Mouse (Mus musculus) liver, postnatal 0 days (tissue): ENCODE data around the gene Gns. TPM values are rescaled to one million over a fixed set of nuclear protein-coding genes. Genes with fewer than 3 reads are reported as not detected.

Source experiments
- ATAC-seq: fragments of 200-750 bp; cut with Nextera tagmentation; 2 replicates; pipeline ENCODE4 v1.8.0; 2017; ENCODE audit warnings: mild to moderate bottlenecking, moderate library complexity
- DNase-seq: peaks from one replicate; pipeline ENCODE4 v3.0.0-alpha.2; 2016
- H3K27ac ChIP-seq: fragments of 300-500 bp; sonication (generic); 2 replicates; pipeline ENCODE4 v1.5.1; 2014; ENCODE audit warnings: antibody characterized with exemption, moderate library complexity, mild to moderate bottlenecking, low read depth
- H3K27me3 ChIP-seq: fragments of 300-500 bp; sonication (generic); 2 replicates; pipeline ENCODE4 v1.6.1; 2014; ENCODE audit warnings: low read length, control low read depth, mixed read lengths; ENCODE audit not compliant: insufficient read depth
- H3K36me3 ChIP-seq: fragments of 300-500 bp; sonication (generic); replicated peaks from 2 replicates; pipeline ENCODE4 v1.6.1; 2014; ENCODE audit warnings: mild to moderate bottlenecking, control low read depth, low read length, moderate library complexity, mixed read lengths; ENCODE audit not compliant: insufficient read depth
- H3K4me1 ChIP-seq: fragments of 300-500 bp; sonication (generic); 2 replicates; pipeline ENCODE4 v1.6.1; 2014; ENCODE audit warnings: antibody characterized with exemption, mild to moderate bottlenecking, control low read depth; ENCODE audit not compliant: insufficient read depth
- H3K4me2 ChIP-seq: fragments of 300-500 bp; sonication (generic); 2 replicates; pipeline ENCODE4 v1.6.1; 2014; ENCODE audit warnings: low read depth, mild to moderate bottlenecking, low read length, moderate library complexity, mixed read lengths
- H3K4me3 ChIP-seq: fragments of 300-500 bp; sonication (generic); 2 replicates; pipeline ENCODE4 v1.5.1; 2014; ENCODE audit warnings: low read depth, low read length
- H3K9ac ChIP-seq: fragments of 300-500 bp; sonication (generic); replicated peaks from 2 replicates; pipeline ENCODE4 v1.6.1; 2014; ENCODE audit warnings: mild to moderate bottlenecking, moderate library complexity
- H3K9me3 ChIP-seq: fragments of 300-500 bp; sonication (generic); 2 replicates; pipeline ENCODE4 v1.6.1; 2016; ENCODE audit warnings: mild to moderate bottlenecking, control low read depth, low read length, mixed read lengths
- CTCF ChIP-seq: sonication (generic); IDR thresholded peaks from 2 replicates; pipeline ENCODE4 v1.5.1; 2016; ENCODE audit warnings: antibody characterized with exemption, low read depth
- EP300 ChIP-seq: IDR thresholded peaks from 2 replicates; pipeline ENCODE4 v1.6.1; 2016; ENCODE audit warnings: antibody characterized with exemption, low read depth, mild to moderate bottlenecking
- WGBS: fragments of 180-500 bp; shearing (Covaris S2); extraction: QIAGEN DNeasy Blood & Tissue Kit; methylation state at CpG from one replicate; pipeline ENCODE4 v1.1.7; 2014; ENCODE audit not compliant: insufficient replicate concordance; 5-methylcytosine and 5-hydroxymethylcytosine counted together
- polyA plus RNA-seq: library from polyadenylated mRNA; unstranded; fragments of >200 nt; fragmentation: Nextera tagmentation; extraction: Ambion mirVana; gene quantifications from 2 replicates; pipeline ENCODE4 v1.2.1, GENCODE M21; 2015

The Gns gene
- polyA plus RNA-seq: 27.7 and 28.9 TPM in 2 replicates

GRCm38 (mm10) chr10:121364801-121365564 lies at the start of gene Gns:
Gene Gns, plus strand, starts transcription at chr10:121365090.
- Histone ChIP-seq H3K4me3 (peak within 1 kb of the TSS; percentile 91), H3K36me3 (0 out of 2 replicates have a peak, but pooled peaks cover 4% of the 10 kb centered on the region), H3K9me3 (no peaks in the 10 kb centered on the region), H3K9ac (peak within 1 kb of the TSS; percentile 91), H3K4me1 (peaks cover 34% of the 10 kb centered on the region), H3K4me2 (peak within 1 kb of the TSS; percentile 99), H3K27ac (peak within 1 kb of the TSS; percentile 95), H3K27me3 (no peaks in the 10 kb centered on the region)
- TF ChIP-seq EP300 (no peak), CTCF (no peak)
- 1% methylated on average over 71 of the region's 72 CpGs for WGBS
- ATAC-seq: peak; percentile 86
- peak; percentile 98 for DNase-seq

- Histone ChIP-seq H3K4me2 (peak overlapping the region; percentile 51), H3K36me3 (no peaks in the 10 kb centered on the region), H3K4me3 (no peak overlapping the region), H3K27ac (peak overlapping the region; percentile 12; the same call in 1 of the 2 replicates), H3K9me3 (no peaks in the 10 kb centered on the region), H3K4me1 (no peaks in the 10 kb centered on the region), H3K9ac (no peak overlapping the region), H3K27me3 (peaks cover 17% of the 10 kb centered on the region)
- DNase-seq (no peak), ATAC-seq (no peak)
- TF ChIP-seq EP300: no peak
- no peak for TF ChIP-seq CTCF
- 24% methylated on average over 27 of the region's 27 CpGs for WGBS
These were observed 49.3 kb upstream of the Gns start for GRCm38 (mm10) chr10:121315321-121316283.

- no peak for ATAC-seq
- no peaks in the 10 kb centered on the region for H3K4me1 ChIP-seq
- H3K4me2 ChIP-seq: no peak overlapping the region
- no peak for DNase-seq
- TF ChIP-seq EP300 (no peak), CTCF (no peak)
- H3K4me3 ChIP-seq: no peak overlapping the region
- no peaks in the 10 kb centered on the region for H3K36me3 ChIP-seq
- WGBS: 46% methylated on average over 10 of the region's 10 CpGs
- no peak overlapping the region for H3K9ac ChIP-seq
- peaks cover 11% of the 10 kb centered on the region for H3K27me3 ChIP-seq
- no peaks in the 10 kb centered on the region for H3K9me3 ChIP-seq
- no peak overlapping the region for H3K27ac ChIP-seq
These were observed 48.5 kb upstream of the Gns start for GRCm38 (mm10) chr10:121316361-121316760.

GRCm38 (mm10) chr10:121318397-121318950 lies 46.4 kb upstream of the Gns start:
- Histone ChIP-seq H3K4me1 (no peaks in the 10 kb centered on the region), H3K27ac (no peak overlapping the region), H3K4me2 (no peak overlapping the region), H3K4me3 (no peak overlapping the region), H3K27me3 (no peaks in the 10 kb centered on the region), H3K9ac (no peak overlapping the region), H3K36me3 (no peaks in the 10 kb centered on the region), H3K9me3 (no peaks in the 10 kb centered on the region)
- TF ChIP-seq CTCF (no peak), EP300 (no peak)
- 82% methylated on average over 7 of the region's 7 CpGs for WGBS
- DNase-seq (no peak), ATAC-seq (no peak)

GRCm38 (mm10) chr10:121323493-121323892 lies 41.4 kb upstream of the Gns start:
- WGBS: 78% methylated on average over 7 of the region's 7 CpGs
- no peak overlapping the region for H3K4me2 ChIP-seq
- ATAC-seq: no peak
- H3K9me3 ChIP-seq: no peaks in the 10 kb centered on the region
- H3K27me3 ChIP-seq: no peaks in the 10 kb centered on the region
- no peak overlapping the region for H3K4me3 ChIP-seq
- H3K4me1 ChIP-seq: no peaks in the 10 kb centered on the region
- no peak overlapping the region for H3K27ac ChIP-seq
- H3K9ac ChIP-seq: no peak overlapping the region
- peak; percentile 40 for DNase-seq
- no peak for TF ChIP-seq CTCF
- no peak for TF ChIP-seq EP300
- no peaks in the 10 kb centered on the region for H3K36me3 ChIP-seq

GRCm38 (mm10) chr10:121326167-121326566 lies 38.7 kb upstream of the Gns start:
- H3K4me1 ChIP-seq: no peaks in the 10 kb centered on the region
- H3K4me3 ChIP-seq: no peak overlapping the region
- H3K4me2 ChIP-seq: no peak overlapping the region
- no peaks in the 10 kb centered on the region for H3K36me3 ChIP-seq
- no peak for ATAC-seq
- TF ChIP-seq EP300: no peak
- peak; percentile 43 for TF ChIP-seq CTCF
- no peak for DNase-seq
- H3K9ac ChIP-seq: no peak overlapping the region
- H3K9me3 ChIP-seq: no peaks in the 10 kb centered on the region
- H3K27ac ChIP-seq: no peak overlapping the region
- no peaks in the 10 kb centered on the region for H3K27me3 ChIP-seq
